Mouse (Mus musculus): ENCODE data around the gene Olah.

DNA sequence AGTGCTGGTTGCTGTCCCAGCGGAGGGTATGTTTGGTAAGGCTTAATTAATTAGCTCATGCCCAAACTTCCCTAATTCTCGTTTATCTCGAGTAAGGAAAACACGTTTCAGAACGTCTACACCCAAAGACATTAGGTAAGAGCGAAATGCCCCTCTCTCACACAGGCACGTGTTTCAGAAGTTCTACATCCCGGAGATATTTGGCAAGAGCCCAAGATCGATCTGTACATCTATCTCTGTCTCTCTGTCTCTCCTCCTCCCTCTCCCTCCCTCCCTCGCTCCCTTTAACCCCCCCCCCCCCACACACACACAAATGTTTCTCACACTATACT is 27.5 kb upstream of the Olah start:
- TF ChIP-seq CTCF (IDR thresholded peaks at IDR 0.05; ENCODE audit: insufficient read depth, low read depth, low read length), result no peak
- no peak for TF ChIP-seq POLR2A (IDR thresholded peaks at IDR 0.05; ENCODE audit: insufficient read depth, low read depth, low read length)
